Mouse (Mus musculus) C2C12 (cell line): ENCODE measurements around the gene Celf2. TPM values are rescaled to one million over a fixed set of nuclear protein-coding genes. Genes with fewer than 3 reads are reported as not detected.

Source experiments
- H3K27me3 ChIP-seq: one replicate; pipeline ENCODE4 v1.6.1; 2011; ENCODE audit not compliant: control insufficient read depth, insufficient read depth, insufficient read length
- H3K36me3 ChIP-seq: one replicate; pipeline ENCODE4 v1.6.1; 2011; ENCODE audit not compliant: control insufficient read depth, insufficient read depth
- H3K4me3 ChIP-seq: one replicate; pipeline ENCODE4 v1.5.1; 2011; ENCODE audit warnings: mild to moderate bottlenecking, control low read depth; ENCODE audit not compliant: poor library complexity, insufficient read depth, severe bottlenecking
- H3K79me2 ChIP-seq: one replicate; pipeline ENCODE4 v1.6.1; 2011; ENCODE audit not compliant: control insufficient read depth, insufficient read depth
- H3K79me3 ChIP-seq: one replicate; pipeline ENCODE4 v1.6.1; 2011; ENCODE audit warnings: low read depth, control low read depth
- H3ac ChIP-seq: one replicate; pipeline ENCODE3; 2011; ENCODE audit warnings: low read depth; ENCODE audit not compliant: control insufficient read depth, insufficient read length
- CEBPB ChIP-seq: IDR thresholded peaks from one replicate; pipeline ENCODE4 v1.6.1; 2011; ENCODE audit warnings: low read depth, mild to moderate bottlenecking, control low read depth, moderate library complexity
- CTCF ChIP-seq: IDR thresholded peaks from one replicate; pipeline ENCODE4 v1.5.1; 2011; ENCODE audit not compliant: control insufficient read depth, insufficient read depth, insufficient read length
- FOSL1 ChIP-seq: IDR thresholded peaks from one replicate; pipeline ENCODE4 v1.8.0; 2011; ENCODE audit warnings: mild to moderate bottlenecking, low read length; ENCODE audit not compliant: poor library complexity, insufficient read depth, severe bottlenecking
- MAX ChIP-seq: IDR thresholded peaks from one replicate; pipeline ENCODE4 v1.6.1; 2011; ENCODE audit warnings: mild to moderate bottlenecking, control low read depth
- MYOD1 ChIP-seq: IDR thresholded peaks from one replicate; pipeline ENCODE4 v1.6.1; 2011; ENCODE audit warnings: low read depth; ENCODE audit not compliant: control insufficient read depth, insufficient read length
- MYOG ChIP-seq: IDR thresholded peaks from one replicate; pipeline ENCODE4 v1.6.1; 2011; ENCODE audit not compliant: control insufficient read depth, insufficient read length; ENCODE audit errors: extremely low read depth
- USF1 ChIP-seq: IDR thresholded peaks from one replicate; pipeline ENCODE4 v1.6.1; 2011; ENCODE audit warnings: low read depth, mild to moderate bottlenecking, control low read depth, moderate library complexity
- polyA plus RNA-seq: library from polyadenylated mRNA; unstranded; fragments of >200 nt; fragmentation: generic; extraction: Trizol; gene quantifications from one replicate; pipeline ENCODE4 v1.2.1, GENCODE M21; 2012; ENCODE audit warnings: missing spikeins

Gene Celf2
- polyA plus RNA-seq, 1 experiment: 14.3 TPM

DNA sequence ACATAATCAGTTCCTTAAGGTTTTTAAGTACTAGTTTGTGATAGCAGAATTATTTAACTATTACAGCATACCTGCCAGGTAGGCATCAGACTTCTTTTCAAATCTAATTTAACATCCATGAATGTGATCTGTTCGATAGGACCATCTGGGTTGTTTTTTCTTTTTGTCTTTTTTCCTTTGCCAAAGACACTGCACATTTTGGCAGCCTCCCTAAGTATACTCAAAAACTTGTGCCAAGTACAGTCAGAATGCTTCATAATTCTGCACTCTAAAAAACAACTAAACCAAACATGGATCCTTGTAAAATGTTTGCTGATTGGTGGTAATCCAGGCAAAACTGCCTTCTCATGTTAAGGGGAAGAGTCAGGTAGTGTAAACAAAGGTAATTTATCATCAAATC, 82.9 kb downstream of the Celf2 start:
- H3K4me3 ChIP-seq: no peak overlapping the region
- H3K79me3 ChIP-seq: no peaks in the 10 kb centered on the region
- no peaks in the 10 kb centered on the region for H3K27me3 ChIP-seq
- TF ChIP-seq CTCF (no peak), MYOG (no peak), FOSL1 (no peak), MAX (no peak), MYOD1 (no peak), USF1 (no peak), CEBPB (no peak)
- H3K79me2 ChIP-seq: no peaks in the 10 kb centered on the region
- no peaks in the 10 kb centered on the region for H3K36me3 ChIP-seq
- no peak overlapping the region for H3ac ChIP-seq

DNA sequence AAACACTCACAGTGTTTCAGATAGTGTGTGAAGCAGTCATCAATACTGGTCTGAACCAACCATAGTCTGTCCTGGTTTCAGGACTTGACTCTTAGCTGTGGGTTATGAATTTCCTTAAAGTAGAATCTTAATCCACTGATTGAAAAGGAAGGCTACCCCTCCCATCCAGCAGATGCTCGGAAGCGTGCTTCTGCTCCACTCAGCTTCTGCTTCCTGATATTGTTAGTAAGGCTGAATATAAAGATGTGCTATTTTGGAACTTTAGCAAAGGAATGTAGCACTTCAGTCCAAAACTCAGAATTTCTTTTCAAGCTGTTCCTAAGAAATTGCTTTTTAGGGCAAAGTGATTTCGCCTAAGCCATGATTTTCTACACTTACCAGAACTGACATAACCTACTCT, 108.8 kb downstream of the Celf2 start:
- no peaks in the 10 kb centered on the region for H3K79me2 ChIP-seq
- H3K79me3 ChIP-seq: no peaks in the 10 kb centered on the region
- TF ChIP-seq USF1: no peak
- TF ChIP-seq CTCF: no peak
- no peak for TF ChIP-seq MYOG
- TF ChIP-seq MYOD1: no peak
- no peak for TF ChIP-seq MAX
- no peak for TF ChIP-seq CEBPB
- no peak for TF ChIP-seq FOSL1
- no peaks in the 10 kb centered on the region for H3K27me3 ChIP-seq
- H3ac ChIP-seq: no peak overlapping the region
- no peak overlapping the region for H3K4me3 ChIP-seq
- H3K36me3 ChIP-seq: no peaks in the 10 kb centered on the region

DNA sequence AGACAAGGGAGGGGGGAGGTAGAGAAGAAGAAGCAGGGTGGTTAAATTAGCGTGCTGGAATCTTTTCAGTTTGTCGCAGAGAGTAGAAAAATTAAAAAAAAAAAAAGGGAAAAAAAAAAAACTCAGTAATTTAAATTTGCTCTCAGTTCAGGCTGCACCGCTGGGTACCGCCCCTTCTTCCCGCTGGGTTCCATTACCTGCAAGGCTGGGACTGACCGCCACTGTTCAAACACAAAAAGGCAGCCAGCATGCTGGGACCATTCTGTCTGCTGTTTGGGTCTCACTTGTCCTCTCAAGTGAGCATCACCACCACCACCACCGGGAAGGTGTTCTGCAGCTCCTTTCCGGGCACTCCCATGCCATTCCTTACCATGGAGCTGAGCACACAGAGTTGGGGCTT, 113.4 kb downstream of the Celf2 start:
- Histone ChIP-seq H3K79me2 (no peaks in the 10 kb centered on the region), H3K36me3 (no peaks in the 10 kb centered on the region), H3K79me3 (no peaks in the 10 kb centered on the region), H3ac (no peak overlapping the region), H3K4me3 (no peak overlapping the region), H3K27me3 (no peaks in the 10 kb centered on the region)
- no peak for TF ChIP-seq USF1
- no peak for TF ChIP-seq FOSL1
- TF ChIP-seq CEBPB: no peak
- no peak for TF ChIP-seq MYOD1
- no peak for TF ChIP-seq MYOG
- no peak for TF ChIP-seq CTCF
- no peak for TF ChIP-seq MAX

DNA sequence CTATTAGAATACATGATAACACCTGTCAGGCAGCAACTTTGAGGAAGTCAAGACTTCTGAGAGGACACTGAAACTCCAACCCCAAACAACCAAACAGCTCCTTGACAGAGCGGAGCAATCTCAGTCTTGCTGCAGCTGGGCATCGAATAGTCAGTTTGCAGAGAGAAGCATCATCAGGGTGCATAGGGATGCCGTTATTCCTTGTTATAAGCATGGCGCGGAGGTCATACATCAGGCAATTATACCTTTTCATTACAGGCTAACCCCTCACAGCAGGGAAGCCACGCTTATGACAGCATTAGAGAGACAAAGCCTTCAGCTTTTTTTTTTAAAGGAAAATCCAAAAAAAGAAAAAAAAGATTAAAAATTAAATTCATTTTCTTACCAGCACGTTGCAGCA, 113.9 kb downstream of the Celf2 start:
- Histone ChIP-seq H3K79me2 (no peaks in the 10 kb centered on the region), H3K36me3 (no peaks in the 10 kb centered on the region), H3K27me3 (no peaks in the 10 kb centered on the region), H3K4me3 (no peak overlapping the region), H3ac (no peak overlapping the region), H3K79me3 (no peaks in the 10 kb centered on the region)
- TF ChIP-seq MYOG (no peak), CTCF (no peak), USF1 (no peak), MYOD1 (no peak), CEBPB (no peak), FOSL1 (no peak), MAX (no peak)

DNA sequence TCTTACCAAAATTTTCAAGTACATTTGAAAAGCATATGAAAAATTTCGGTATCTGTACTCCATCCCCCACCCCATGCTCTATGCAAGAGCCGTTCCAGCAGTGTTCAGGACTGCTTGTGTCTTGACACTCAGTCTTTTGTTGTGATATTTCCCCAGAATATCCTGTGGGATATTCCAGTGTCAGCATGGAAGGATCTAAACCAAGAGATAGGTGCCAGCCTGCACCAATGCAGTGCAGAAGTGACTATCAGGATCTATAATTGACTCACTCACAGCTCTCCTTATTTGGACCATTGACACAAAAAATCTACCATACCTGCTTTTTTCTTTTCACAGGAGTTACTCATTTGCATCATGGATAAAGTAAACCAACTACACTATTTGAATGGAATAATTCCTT, 116.9 kb downstream of the Celf2 start:
- TF ChIP-seq CTCF: no peak
- no peak for TF ChIP-seq FOSL1
- TF ChIP-seq MYOD1: no peak
- no peak for TF ChIP-seq CEBPB
- TF ChIP-seq MAX: no peak
- TF ChIP-seq MYOG: no peak
- TF ChIP-seq USF1: no peak

DNA sequence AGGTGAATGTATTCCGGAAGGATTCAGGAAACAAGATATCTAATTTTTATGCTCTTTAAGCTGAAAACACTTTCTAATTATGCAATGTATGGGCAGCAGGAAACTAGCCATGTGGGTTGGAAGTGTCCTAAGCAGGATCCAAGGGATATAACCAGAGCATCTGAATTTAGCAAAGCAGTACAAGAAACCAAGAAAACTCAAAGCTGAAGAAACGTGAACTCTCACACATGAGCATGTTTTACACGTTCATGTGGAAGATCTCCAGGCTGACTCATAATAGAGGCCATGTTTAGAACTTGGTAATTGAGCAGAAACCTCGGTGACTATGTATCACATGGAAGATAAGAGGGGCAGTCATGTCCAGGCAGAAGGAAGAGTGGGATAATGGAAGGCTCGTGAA, 120.1 kb downstream of the Celf2 start:
- H3K79me2 ChIP-seq: no peaks in the 10 kb centered on the region
- no peaks in the 10 kb centered on the region for H3K36me3 ChIP-seq
- H3K27me3 ChIP-seq: no peaks in the 10 kb centered on the region
- no peak overlapping the region for H3K4me3 ChIP-seq
- TF ChIP-seq MYOG (no peak), USF1 (no peak), CEBPB (no peak), CTCF (no peak), FOSL1 (no peak), MYOD1 (no peak), MAX (no peak)
- H3ac ChIP-seq: no peak overlapping the region
- no peaks in the 10 kb centered on the region for H3K79me3 ChIP-seq

More for the DNA sequence above, 116.9 kb downstream of the Celf2 start:
- H3K36me3 ChIP-seq: no peaks in the 10 kb centered on the region
- no peaks in the 10 kb centered on the region for H3K79me2 ChIP-seq
- H3K4me3 ChIP-seq: no peak overlapping the region
- no peaks in the 10 kb centered on the region for H3K27me3 ChIP-seq
- no peaks in the 10 kb centered on the region for H3K79me3 ChIP-seq
- H3ac ChIP-seq: no peak overlapping the region
